Mouse (Mus musculus) frontal cortex, adult (tissue): ENCODE data around the gene Snx30.

ENCODE experiments used
- ATAC-seq: cut with Nextera tagmentation; 2 replicates; pipeline ENCODE4 v1.9.2; 2017; ENCODE audit warnings: mild to moderate bottlenecking, moderate library complexity, mixed read lengths; ENCODE audit not compliant: low TSS enrichment

The Snx30 gene

DNA sequence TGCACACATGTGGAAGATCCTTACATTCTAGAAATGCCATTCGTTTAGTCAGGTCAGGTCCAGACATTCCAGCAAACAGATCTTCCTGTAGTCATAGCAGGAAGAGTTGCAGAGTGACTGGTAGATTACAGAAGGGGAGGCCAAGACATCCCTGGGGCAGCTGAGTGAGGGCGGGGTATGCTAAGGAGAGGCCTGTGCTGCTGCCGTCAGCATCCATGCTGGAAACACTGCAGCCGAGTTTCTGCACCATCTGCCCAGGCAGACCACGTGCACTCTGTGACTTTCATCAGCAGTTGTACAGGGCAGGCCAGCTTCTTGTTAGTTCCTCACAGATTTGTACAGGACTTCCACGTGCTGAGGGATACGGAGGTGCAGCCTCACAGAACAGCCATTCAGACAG, 17.8 kb downstream of the Snx30 start:
- ATAC-seq: peak; percentile 81

DNA sequence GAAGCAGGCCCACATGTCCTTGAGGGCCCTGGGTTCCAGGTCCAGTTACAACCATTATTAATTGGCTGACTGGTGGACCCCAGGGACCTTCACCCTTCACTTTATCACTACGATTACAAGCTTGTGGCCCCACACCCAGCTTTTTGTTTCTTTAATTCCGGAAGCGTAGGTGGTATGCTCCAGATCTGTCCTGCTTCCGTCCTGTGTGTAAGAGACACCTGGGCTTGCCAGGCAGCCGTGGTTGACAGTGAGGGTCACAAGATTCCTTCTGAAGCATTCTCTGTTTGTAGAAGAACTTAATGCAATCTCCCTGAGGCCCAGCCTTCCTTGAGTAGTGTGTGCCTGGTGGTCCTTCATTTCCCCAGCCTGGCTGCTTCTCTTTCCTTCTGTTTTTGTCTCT, 19.2 kb downstream of the Snx30 start:
- ATAC-seq: no peak

DNA sequence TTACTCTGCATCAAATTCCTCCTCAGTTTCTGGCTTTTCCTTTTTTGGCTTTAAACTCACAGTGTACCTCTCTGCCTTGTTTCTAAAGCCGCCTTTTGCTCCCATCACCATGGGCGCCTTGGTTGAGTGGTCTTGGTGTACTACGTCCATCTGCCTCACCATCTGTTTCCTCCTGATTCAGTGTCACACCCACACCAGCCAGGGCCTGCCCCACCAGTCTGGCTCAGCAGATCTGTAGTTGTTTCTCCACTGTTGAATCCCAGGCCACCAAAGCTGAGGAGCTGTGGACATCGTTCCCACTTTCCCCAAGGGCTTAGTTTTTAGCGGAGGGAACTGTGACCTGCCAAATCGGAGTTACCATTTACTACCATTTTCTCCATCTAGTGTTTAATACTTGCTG, 20.0 kb downstream of the Snx30 start:
- peak; percentile 14 for ATAC-seq

DNA sequence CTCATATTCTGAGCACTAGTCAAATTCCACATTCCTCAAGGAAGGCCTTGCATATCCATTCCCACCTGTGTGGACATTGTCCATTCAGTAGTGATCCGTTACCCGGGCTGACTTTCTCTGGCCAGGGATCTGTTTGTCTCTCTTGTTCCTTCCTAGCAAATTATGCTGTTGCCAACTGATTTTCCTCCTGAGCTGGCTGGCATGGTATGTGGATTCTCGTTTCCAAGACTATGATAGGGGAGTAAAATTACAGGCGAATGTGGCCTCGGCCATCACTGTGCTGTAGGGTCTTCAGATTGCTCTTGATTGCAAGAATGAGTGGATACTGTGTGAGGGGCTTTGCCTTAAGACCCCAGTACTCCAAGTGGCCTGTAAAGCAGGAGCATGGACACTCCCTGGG, 20.7 kb downstream of the Snx30 start:
- ATAC-seq: no peak

DNA sequence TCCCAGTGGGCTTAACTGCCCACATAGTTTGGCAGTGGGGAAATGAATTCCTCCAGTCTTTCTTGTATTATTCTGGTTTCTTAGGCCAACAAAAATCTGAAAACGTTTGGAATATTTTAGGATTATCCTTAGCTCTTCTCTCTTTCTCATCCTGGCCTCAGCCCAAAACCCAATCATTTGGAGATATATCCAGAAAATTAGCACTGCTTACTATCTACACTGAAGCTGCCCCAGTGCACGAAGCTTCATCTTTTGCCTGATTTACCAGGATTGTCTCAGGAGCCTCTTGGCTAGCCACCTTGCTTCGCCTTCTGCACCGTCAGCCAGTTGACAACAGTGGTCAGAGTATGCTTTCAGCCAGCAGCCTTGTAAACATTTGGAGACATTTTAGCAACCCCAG, 23.4 kb downstream of the Snx30 start:
- peak; percentile 50 for ATAC-seq

- ATAC-seq: no peak
Observed at GRCm38 (mm10) chr4:59831038-59831437, 25.4 kb downstream of the Snx30 start.

DNA sequence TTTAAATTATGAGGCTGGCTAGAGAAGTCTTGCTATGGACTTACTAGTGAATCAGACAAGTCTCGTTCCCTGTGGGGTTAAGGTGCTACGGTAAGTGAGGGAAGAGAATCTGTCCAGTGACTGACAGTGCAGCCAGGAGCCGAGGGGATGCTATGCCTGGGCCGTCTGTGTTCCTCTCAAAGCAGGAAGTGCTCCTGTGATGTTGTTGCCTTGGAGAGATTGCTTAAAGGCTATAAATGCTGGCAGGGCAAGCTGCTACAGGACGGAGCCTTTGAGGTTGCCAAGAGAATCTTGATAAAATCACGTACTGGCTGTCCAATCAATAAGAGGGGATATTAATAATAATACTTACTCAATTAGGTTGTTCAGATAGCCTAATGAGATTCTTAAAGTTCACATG, 27.2 kb downstream of the Snx30 start:
- ATAC-seq: no peak

GRCm38 (mm10) chr4:59837659-59838058, 32.0 kb downstream of the Snx30 start:
- no peak for ATAC-seq

DNA sequence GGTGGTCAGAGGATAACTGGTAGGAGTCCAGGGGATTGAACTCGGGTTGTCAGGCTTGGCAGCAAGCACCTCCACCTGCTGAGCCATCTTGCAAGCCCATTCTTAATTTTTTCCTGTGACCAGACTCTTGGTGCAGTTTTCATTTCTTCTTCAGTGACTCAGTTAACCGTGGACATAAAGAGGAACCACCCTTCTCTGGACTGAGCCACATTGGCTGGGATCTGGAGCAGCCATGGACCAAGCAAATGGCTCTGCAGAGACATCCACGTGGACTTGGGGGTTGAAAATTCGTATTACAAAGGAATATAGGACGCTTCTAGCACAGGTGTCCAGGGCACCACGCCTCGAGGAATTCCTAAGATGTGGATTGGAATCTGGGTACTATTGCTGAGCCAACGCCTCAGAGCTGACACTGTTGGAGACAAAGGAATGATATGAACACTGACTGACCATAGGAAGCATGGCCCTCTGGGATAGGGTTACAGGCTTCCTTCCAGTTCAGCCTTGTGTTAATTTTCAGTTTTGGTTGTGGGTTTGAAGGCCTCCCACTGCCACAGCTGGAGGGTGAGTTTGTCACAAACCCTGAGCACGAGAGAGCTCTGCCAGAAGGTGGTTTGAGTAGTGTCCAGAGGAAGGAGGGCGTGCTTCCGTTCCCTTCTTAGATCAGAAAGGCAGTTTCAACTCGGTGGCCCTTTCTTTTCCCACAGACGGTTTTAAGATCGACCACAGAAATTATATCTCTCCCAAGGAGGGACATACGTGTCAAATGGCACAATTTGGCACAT, 39.0 kb downstream of the Snx30 start:
- ATAC-seq: no peak

DNA sequence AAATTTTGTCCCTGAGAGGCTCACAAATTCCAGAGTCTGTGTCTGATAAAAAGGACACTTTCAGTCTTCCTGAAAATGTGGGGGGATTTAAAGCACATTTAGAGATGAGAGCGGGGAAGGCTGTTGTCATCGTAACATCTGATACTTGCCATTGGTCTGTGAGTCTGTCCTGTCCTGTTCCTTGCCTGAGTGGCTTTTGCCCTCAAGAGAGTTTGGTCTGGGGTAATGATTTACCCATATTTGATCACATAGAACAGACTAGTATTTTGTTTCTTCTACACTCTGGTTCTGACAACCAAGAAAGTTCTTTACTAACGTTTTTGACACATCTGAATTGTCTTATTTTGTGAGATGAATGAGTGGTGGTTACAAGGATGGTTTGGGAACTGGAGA, 39.6 kb downstream of the Snx30 start:
- no peak for ATAC-seq

DNA sequence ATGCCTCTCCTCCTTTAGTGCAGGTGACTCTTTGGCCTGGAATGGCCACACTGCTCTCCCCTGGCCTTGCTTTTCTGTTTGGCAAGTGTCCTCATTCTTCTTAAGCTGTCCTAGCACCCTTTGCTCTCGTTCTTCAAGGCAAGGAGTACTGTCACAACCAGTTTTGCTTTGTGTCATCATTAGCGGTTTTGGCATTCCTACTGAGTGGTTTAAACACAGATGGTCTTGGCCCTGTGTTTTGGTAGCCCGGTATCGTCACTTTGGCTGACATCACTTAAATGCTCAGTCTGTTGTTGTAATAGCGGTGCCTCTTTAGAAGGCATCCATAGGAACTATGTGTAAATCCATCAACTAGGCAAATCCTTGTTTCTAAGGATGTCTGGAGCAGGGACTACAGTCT, 41.8 kb downstream of the Snx30 start:
- ATAC-seq: no peak

DNA sequence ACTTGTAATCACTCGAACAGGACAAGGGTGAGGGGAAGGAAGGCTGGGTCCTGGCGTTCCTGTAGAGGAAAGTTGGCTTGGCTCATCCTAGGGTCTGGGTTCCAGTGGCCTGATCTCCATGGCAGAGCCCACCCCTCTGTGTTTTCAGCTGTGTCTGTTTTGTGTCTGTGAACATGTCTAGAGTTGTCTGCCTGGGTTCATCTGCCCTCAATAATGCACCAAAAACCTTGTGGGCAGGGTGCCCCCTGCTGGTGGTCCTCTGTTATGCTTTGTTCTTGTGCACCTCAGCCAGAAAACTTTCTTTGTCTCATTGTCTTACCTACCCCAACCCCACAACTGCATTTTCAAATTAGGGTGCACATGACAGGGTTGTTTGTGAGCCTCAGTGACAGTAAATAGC, 44.5 kb downstream of the Snx30 start:
- ATAC-seq: peak; percentile 76

DNA sequence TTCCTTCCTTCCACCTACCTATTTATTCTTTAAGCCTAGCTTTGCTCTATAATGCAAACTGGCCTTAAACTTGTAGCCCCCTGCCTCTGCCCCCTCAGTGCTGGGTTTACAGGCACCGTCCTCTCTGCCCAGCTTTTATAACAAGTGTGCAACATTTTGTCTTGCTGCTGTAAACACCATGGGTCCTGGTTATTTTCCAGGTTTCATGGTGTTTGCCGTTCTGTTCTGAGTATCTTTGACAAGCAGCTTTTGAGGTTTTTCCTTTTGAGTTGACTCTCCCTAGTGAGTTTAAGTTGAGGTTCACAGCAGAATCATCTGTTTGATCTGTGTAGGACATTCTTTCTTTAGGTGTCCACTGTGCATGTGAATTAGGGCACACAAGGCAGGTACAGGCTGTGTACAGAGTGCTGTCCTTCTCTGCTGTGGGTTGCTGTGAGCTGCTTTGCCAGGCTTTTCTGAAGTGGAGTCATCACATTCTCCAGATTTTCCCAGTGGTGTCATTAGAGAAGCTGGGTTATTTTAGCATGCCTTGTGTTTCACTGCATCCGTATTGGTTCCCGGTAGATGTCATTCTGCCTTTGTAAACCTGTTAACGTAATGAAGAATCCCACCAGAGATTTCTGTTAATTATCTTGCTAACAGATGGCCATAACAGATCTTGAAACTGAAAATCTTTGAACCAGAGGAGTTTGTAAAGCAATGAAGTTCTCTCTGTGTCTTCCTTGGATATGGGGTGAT, 45.4 kb downstream of the Snx30 start:
- peak; percentile 41 for ATAC-seq

- no peak for ATAC-seq
Observed at GRCm38 (mm10) chr4:59853155-59853554, 47.5 kb downstream of the Snx30 start.

DNA sequence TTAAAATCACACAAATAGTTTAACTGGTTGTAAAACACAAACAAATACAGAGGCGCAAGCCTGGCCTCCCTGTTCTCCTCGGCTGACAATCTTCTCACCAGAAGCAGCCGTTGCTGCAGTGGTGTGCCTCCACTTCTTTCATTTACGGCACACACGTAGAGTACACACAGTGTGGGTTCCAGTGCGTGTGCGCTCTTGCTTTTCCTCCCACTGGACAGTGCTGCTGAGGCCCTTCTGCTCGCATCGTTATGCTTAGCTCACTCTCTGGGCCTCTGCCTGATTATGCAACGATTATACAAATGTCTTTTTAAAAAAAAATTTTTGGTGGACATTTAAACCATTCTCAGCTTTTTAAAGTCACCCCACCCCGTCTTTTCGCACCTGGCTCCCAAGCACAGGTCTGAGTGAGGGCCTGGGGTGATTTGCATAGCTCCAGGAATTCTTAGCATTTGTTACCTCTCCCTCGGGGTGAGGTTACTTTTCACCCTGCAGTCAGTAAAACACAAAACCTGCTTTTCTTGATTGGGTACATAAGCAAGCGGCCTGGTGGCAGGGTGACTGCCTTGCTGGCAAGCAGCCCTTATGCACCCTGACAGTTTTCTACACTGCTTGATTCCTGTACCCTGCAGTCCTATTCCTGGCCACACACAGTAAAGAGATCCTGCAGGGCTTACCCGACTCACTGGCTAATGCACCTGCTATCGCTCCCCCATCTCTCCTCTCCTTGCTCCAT, 54.2 kb downstream of the Snx30 start:
- ATAC-seq: peak; percentile 86

- ATAC-seq: no peak
Observed at GRCm38 (mm10) chr4:59860431-59860830, 54.8 kb downstream of the Snx30 start.

- peak; percentile 53 for ATAC-seq
Observed at GRCm38 (mm10) chr4:59861871-59862270, 56.2 kb downstream of the Snx30 start.

- no peak for ATAC-seq
Observed at GRCm38 (mm10) chr4:59862335-59862734, 56.7 kb downstream of the Snx30 start.

DNA sequence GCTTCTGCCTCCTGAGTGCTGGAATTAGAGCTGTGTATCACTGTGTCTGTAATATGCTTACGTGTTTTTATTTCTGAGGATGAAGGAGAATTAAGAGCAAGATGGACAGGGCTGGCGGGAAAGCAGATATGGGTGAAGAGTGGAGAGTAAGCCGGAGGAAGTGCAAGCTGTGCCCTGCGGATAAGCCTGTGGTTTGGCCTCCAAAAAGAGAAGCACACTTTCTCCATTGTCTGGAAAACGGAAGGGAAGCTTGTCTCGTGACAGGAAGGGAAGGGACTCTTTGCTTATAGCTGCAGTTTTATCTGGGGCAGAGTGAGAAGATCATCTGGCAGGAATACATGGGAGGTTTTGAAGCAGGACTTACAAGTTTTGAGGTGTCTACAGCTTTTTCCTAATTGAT, 58.2 kb downstream of the Snx30 start:
- ATAC-seq: no peak

- ATAC-seq: peak; percentile 76
Observed at GRCm38 (mm10) chr4:59868086-59868485, 62.4 kb downstream of the Snx30 start.

DNA sequence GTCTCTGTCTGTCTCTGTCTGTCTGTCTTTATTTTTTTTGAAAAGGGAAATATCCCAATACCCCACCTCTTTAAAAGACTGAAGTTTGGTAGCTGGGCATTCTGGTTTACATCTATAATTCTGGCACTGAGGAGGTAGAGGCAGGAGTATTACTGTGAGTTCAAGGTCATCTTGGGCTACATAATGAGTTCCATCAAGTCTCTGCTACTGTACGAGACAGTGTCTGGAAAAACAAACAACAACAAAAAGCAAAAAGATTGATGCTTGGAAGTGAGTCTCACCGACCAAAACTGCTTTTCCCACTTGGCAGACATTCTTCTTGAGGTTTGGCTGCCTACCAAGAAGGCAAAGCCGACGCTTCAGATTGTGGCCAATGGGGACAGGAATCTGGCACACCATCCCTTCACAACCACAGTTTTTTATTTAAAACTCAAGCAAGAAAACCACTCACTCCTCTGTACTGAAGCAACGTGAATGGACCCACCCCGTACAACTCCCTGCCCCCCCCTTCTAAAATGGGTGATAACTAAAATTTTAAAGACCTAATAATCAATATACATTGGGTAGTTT, 63.9 kb downstream of the Snx30 start:
- no peak for ATAC-seq

- no peak for ATAC-seq
Observed at GRCm38 (mm10) chr4:59870433-59870832, 64.8 kb downstream of the Snx30 start.
